Mouse (Mus musculus): ENCODE data around the gene Ctnna3. TPM values are rescaled to one million over a fixed set of nuclear protein-coding genes. Genes with fewer than 3 reads are reported as not detected.
"Not testable (repeated sequence)": the region's sequence is repeated elsewhere in the genome, so short reads cannot be mapped to it uniquely, and the experiment has no call there.

Gene Ctnna3
- polyA plus RNA-seq, 2 experiments = 0.03 TPM; not detected in 1

DNA sequence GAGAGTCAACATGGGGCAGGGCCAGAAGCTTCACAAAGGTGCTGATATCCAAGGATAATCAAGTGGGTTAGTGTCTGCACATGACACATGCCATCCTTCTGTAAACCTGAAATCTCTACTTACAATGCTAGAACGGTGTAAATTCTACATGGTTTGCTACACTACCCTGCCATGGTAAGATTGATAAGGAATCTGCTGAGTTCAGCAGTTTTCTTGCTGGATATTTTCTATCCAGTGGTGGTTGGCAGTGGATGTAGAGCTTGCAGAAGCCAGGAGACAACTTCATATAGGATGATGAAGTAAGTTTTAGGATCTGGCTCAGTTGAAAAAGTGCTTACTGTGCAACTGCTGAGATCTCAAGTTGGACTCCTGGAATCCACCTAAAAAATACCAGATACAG lies 767.7 kb downstream of the Ctnna3 start:
- Histone ChIP-seq H3K9ac (replicated peaks) (no peak overlapping the region), H3K27me3 (ENCODE audit: control insufficient read depth, insufficient read depth, low read length) (no peaks in the 10 kb centered on the region), H3K36me3 (replicated peaks; ENCODE audit: control insufficient read depth, insufficient read depth, low read depth) (no peaks in the 10 kb centered on the region), H3K27ac (no peak overlapping the region), H3K4me1 (replicated peaks; ENCODE audit: control insufficient read depth in 2 of 2, insufficient read depth in 2 of 2, low read length in 1 of 2) (no peaks in the 10 kb centered on the region), H3K4me2 (ENCODE audit: low read depth) (no peak overlapping the region), H3K9me3 (ENCODE audit: control insufficient read depth, low read length) (no peaks in the 10 kb centered on the region), H3K4me3 (ENCODE audit: insufficient read depth in 1 of 2, low read depth in 2 of 2, low read length in 2 of 2) (no peak overlapping the region)
- TF ChIP-seq CTCF (IDR thresholded peaks at IDR 0.05; ENCODE audit: low read depth) = no peak
- TF ChIP-seq EP300 (IDR thresholded peaks at IDR 0.05; ENCODE audit: low read depth) = no peak
- WGBS (ENCODE audit: insufficient replicate concordance) = 59% methylated on average over 1 of the region's 1 CpGs
- DNase-seq (ENCODE audit: low read depth in 3 of 3, low spot score in 3 of 3) (no peak), ATAC-seq (ENCODE audit: insufficient read depth) (no peak)

DNA sequence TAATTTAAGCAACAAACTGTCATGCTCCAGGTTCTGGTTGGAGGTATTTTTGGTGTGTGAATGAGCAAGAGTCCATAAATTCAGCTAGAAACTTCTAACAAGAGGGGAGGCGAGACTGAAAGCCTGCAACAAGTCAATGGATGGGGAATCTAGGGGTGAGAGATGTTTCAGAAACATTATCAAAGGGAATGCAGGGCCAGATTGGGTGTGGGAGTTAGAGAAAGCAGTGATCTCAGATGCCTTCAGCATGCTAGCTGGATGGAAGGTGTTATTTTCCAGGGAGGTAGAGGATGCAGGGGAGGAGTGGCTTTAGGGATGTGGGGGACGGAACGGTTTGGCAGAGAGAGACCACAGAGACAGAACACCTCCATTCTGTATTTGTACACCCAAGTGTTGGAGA lies 785.7 kb downstream of the Ctnna3 start:
- TF ChIP-seq CTCF (IDR thresholded peaks at IDR 0.05; ENCODE audit: low read depth) = no peak
- TF ChIP-seq EP300 (IDR thresholded peaks at IDR 0.05; ENCODE audit: low read depth) = no peak
- Histone ChIP-seq H3K36me3 (replicated peaks; ENCODE audit: control insufficient read depth, insufficient read depth, low read depth) (no peaks in the 10 kb centered on the region), H3K27me3 (ENCODE audit: control insufficient read depth, insufficient read depth, low read length) (no peaks in the 10 kb centered on the region), H3K9ac (replicated peaks) (no peak overlapping the region), H3K4me3 (ENCODE audit: insufficient read depth in 1 of 2, low read depth in 2 of 2, low read length in 2 of 2) (no peak overlapping the region), H3K9me3 (ENCODE audit: control insufficient read depth, low read length) (no peaks in the 10 kb centered on the region), H3K4me2 (ENCODE audit: low read depth) (no peak overlapping the region), H3K4me1 (replicated peaks; ENCODE audit: control insufficient read depth in 2 of 2, insufficient read depth in 2 of 2, low read length in 1 of 2) (no peaks in the 10 kb centered on the region), H3K27ac (no peak overlapping the region)
- ATAC-seq (ENCODE audit: insufficient read depth) = no peak
- no peak for DNase-seq (ENCODE audit: low read depth in 3 of 3, low spot score in 3 of 3)
- WGBS (ENCODE audit: insufficient replicate concordance) = 66% methylated on average over 3 of the region's 3 CpGs

DNA sequence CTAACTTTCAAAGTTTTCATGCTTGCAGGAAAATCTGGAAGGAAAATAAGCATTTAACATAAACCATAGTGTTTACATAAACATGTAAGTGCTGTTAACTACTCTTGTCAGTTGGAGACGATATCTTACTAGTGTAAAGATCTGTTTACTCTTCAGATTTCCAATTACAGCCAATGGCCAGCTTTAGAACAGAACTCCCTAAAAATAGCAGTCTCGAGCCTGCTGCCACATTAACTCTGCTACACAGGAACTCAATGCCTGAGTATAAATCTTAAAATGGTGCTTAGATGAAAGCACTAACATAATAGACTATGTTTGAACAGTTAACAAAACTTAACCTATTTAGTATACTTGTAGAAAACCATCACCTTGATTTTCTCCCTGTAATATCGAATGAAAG lies 793.1 kb downstream of the Ctnna3 start:
- no peak overlapping the region for H3K27ac ChIP-seq
- TF ChIP-seq CTCF (IDR thresholded peaks at IDR 0.05; ENCODE audit: low read depth) = no peak
- no peak for TF ChIP-seq EP300 (IDR thresholded peaks at IDR 0.05; ENCODE audit: low read depth)
- no peak overlapping the region for H3K4me3 ChIP-seq (ENCODE audit: insufficient read depth in 1 of 2, low read depth in 2 of 2, low read length in 2 of 2)
- H3K9me3 ChIP-seq (ENCODE audit: control insufficient read depth, low read length) = no peaks in the 10 kb centered on the region
- no peaks in the 10 kb centered on the region for H3K4me1 ChIP-seq (replicated peaks; ENCODE audit: control insufficient read depth in 2 of 2, insufficient read depth in 2 of 2, low read length in 1 of 2)
- H3K36me3 ChIP-seq (replicated peaks; ENCODE audit: control insufficient read depth, insufficient read depth, low read depth) = no peaks in the 10 kb centered on the region
- 41% methylated on average over 3 of the region's 3 CpGs for WGBS (ENCODE audit: insufficient replicate concordance)
- H3K9ac ChIP-seq (replicated peaks) = no peak overlapping the region
- no peak overlapping the region for H3K4me2 ChIP-seq (ENCODE audit: low read depth)
- ATAC-seq (ENCODE audit: insufficient read depth) = no peak
- H3K27me3 ChIP-seq (ENCODE audit: control insufficient read depth, insufficient read depth, low read length) = no peaks in the 10 kb centered on the region
- DNase-seq (ENCODE audit: low read depth in 3 of 3, low spot score in 3 of 3) = no peak

DNA sequence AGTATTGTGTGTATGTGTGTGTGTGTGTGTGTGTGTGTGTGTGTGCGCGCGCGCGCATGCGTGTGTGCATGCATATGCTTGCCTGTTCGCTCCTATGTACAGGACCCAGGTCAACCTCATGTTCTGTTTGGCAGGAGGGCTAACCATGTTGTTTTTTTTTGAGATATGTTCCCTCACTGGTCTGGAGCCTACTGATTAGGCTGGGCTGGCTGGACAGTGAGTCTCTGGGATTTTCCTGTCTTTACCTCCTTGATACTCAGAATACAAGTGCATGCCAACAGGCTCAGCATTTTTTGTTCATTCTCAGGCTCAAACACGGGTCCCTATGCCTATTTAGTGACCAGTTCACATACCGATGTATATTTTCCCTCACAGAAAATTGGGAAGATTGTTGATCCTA lies 794.1 kb downstream of the Ctnna3 start:
- 86% methylated on average over 9 of the region's 9 CpGs for WGBS (ENCODE audit: insufficient replicate concordance)
- Histone ChIP-seq H3K9ac (replicated peaks) (no peak overlapping the region), H3K4me1 (replicated peaks; ENCODE audit: control insufficient read depth in 2 of 2, insufficient read depth in 2 of 2, low read length in 1 of 2) (no peaks in the 10 kb centered on the region), H3K4me2 (ENCODE audit: low read depth) (no peak overlapping the region), H3K27me3 (ENCODE audit: control insufficient read depth, insufficient read depth, low read length) (no peaks in the 10 kb centered on the region), H3K4me3 (ENCODE audit: insufficient read depth in 1 of 2, low read depth in 2 of 2, low read length in 2 of 2) (no peak overlapping the region), H3K36me3 (replicated peaks; ENCODE audit: control insufficient read depth, insufficient read depth, low read depth) (no peaks in the 10 kb centered on the region), H3K9me3 (ENCODE audit: control insufficient read depth, low read length) (no peaks in the 10 kb centered on the region), H3K27ac (no peak overlapping the region)
- ATAC-seq (ENCODE audit: insufficient read depth) (no peak), DNase-seq (ENCODE audit: low read depth in 3 of 3, low spot score in 3 of 3) (no peak)
- no peak for TF ChIP-seq CTCF (IDR thresholded peaks at IDR 0.05; ENCODE audit: low read depth)
- no peak for TF ChIP-seq EP300 (IDR thresholded peaks at IDR 0.05; ENCODE audit: low read depth)

GRCm38 (mm10) chr10:64224424-64224823 lies 794.5 kb downstream of the Ctnna3 start:
- Histone ChIP-seq H3K9ac (replicated peaks) (no peak overlapping the region), H3K9me3 (ENCODE audit: control insufficient read depth, low read length) (no peaks in the 10 kb centered on the region), H3K4me2 (ENCODE audit: low read depth) (no peak overlapping the region), H3K27ac (no peak overlapping the region), H3K36me3 (replicated peaks; ENCODE audit: control insufficient read depth, insufficient read depth, low read depth) (no peaks in the 10 kb centered on the region), H3K4me1 (replicated peaks; ENCODE audit: control insufficient read depth in 2 of 2, insufficient read depth in 2 of 2, low read length in 1 of 2) (no peaks in the 10 kb centered on the region), H3K27me3 (ENCODE audit: control insufficient read depth, insufficient read depth, low read length) (no peaks in the 10 kb centered on the region), H3K4me3 (ENCODE audit: insufficient read depth in 1 of 2, low read depth in 2 of 2, low read length in 2 of 2) (no peak overlapping the region)
- no peak for ATAC-seq (ENCODE audit: insufficient read depth)
- TF ChIP-seq EP300 (IDR thresholded peaks at IDR 0.05; ENCODE audit: low read depth) (no peak), CTCF (IDR thresholded peaks at IDR 0.05; ENCODE audit: low read depth) (no peak)
- no peak for DNase-seq (ENCODE audit: low read depth in 3 of 3, low spot score in 3 of 3)
- WGBS (ENCODE audit: insufficient replicate concordance) = 78% methylated on average over 6 of the region's 6 CpGs

DNA sequence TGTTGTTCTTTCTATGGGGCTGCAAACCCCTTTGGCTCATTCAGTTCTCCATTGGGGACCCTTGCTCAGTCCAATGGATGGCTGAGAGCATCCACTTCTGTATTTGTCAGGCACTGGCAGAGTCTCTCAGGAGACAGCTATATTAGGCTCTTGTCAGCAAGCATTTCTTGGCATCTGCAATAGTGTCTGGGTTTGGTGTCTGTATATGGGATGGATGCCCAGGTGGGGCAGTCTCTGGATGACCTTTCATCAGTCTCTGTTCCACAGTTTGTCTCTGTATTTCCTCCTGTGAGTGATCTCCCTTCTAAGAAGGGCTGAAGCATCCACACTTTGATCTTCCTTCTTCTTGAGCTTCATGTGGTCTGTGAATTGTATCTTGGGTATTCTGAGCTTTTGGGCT lies 795.9 kb downstream of the Ctnna3 start:
- H3K27me3 ChIP-seq (ENCODE audit: control insufficient read depth, insufficient read depth, low read length); H3K36me3 ChIP-seq (replicated peaks; ENCODE audit: control insufficient read depth, insufficient read depth, low read depth); H3K4me2 ChIP-seq (ENCODE audit: low read depth); ATAC-seq (ENCODE audit: insufficient read depth); H3K27ac ChIP-seq; H3K4me3 ChIP-seq (ENCODE audit: insufficient read depth in 1 of 2, low read depth in 2 of 2, low read length in 2 of 2); H3K9me3 ChIP-seq (ENCODE audit: control insufficient read depth, low read length); H3K4me1 ChIP-seq (replicated peaks; ENCODE audit: control insufficient read depth in 2 of 2, insufficient read depth in 2 of 2, low read length in 1 of 2); H3K9ac ChIP-seq (replicated peaks); DNase-seq (ENCODE audit: low read depth in 3 of 3, low spot score in 3 of 3): not testable (repeated sequence)
